Mouse (Mus musculus): ENCODE data around the gene Csf2. TPM values are rescaled to one million over a fixed set of nuclear protein-coding genes. Genes with fewer than 3 reads are reported as not detected.

Csf2 gene
- polyA plus RNA-seq, 1 experiment from 2014 or later, result not detected

DNA sequence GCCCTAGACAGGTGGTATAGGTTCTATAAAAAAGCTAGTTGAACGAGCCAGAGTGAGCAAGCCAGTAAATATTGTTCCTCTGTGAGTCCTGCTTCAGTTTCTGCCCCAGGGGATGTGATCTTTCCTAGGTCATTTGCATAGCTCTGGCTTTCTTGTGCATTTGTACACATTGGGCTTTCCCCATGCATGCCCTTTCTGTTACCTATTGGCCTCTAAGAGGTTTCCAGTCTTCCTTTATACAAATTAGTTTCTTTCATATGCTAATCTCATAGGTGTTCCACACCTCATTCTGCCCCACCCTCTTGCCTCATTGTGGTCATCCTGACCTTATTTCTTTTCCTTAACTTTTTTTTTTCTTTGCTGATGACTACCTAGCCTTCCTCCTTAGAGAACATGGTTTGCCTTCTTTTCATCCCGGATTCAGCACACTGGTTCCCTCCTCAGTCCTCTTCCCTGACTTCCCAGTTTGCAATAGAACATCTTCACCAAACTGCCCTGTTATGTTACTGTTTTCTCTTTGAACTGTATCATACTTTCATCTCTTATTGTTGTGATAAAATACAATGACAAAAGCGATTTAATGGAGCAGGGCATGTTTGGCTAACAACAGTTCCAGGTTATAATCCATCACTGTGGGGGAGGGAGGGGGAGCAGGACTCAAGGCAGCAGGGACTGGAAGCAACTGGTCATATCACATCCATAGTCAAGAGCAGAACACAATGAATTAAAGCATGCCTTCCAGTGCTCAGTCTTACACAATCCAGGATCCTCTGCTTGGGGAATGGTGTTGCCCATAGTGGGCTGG is 47.4 kb downstream of the Csf2 start:
- no peaks in the 10 kb centered on the region for H3K36me3 ChIP-seq
- ATAC-seq (replicated peaks; ENCODE audit: low FRiP score), result no peak
- no peak overlapping the region for H3K27ac ChIP-seq
- no peak overlapping the region for H3K9ac ChIP-seq
- no peaks in the 10 kb centered on the region for H3K9me3 ChIP-seq (replicated peaks)
- no peaks in the 10 kb centered on the region for H3K27me3 ChIP-seq
- no peaks in the 10 kb centered on the region for H3K4me1 ChIP-seq
- no peak overlapping the region for H3K4me3 ChIP-seq (replicated peaks)
- H3K4me2 ChIP-seq, result no peak overlapping the region
- WGBS, result 61% methylated on average over 3 of the region's 3 CpGs

- Histone ChIP-seq H3K9ac (no peak overlapping the region), H3K27ac (no peak overlapping the region), H3K4me3 (replicated peaks) (no peak overlapping the region), H3K36me3 (no peaks in the 10 kb centered on the region), H3K9me3 (replicated peaks) (no peaks in the 10 kb centered on the region), H3K27me3 (no peaks in the 10 kb centered on the region), H3K4me1 (no peaks in the 10 kb centered on the region), H3K4me2 (no peak overlapping the region)
- WGBS, result 86% methylated on average over 5 of the region's 5 CpGs
- no peak for ATAC-seq (replicated peaks; ENCODE audit: low FRiP score)
These were observed 48.1 kb downstream of the Csf2 start for GRCm38 (mm10) chr11:54201287-54201773.

Other genes starting within 250 kb of the Csf2 start
- 1.4 and 1.9 TPM in 2 replicates for gene Slc22a4, start 221.6 kb downstream of the Csf2 start, polyA plus RNA-seq (2015; fragmentation: Nextera tagmentation; extraction: Ambion mirVana)
- gene Pdlim4, start 180.7 kb downstream of the Csf2 start, polyA plus RNA-seq (2015; fragmentation: Nextera tagmentation; extraction: Ambion mirVana), result 47.1 and 53.2 TPM in 2 replicates
- gene P4ha2, start 149.6 kb downstream of the Csf2 start, polyA plus RNA-seq (2015; fragmentation: Nextera tagmentation; extraction: Ambion mirVana), result 36.6 and 44.5 TPM in 2 replicates
- not detected in 2 replicates for gene Il3, start 17.6 kb upstream of the Csf2 start, polyA plus RNA-seq (2015; fragmentation: Nextera tagmentation; extraction: Ambion mirVana)
- 0.70 and 0.89 TPM in 2 replicates for gene Acsl6, start 54.1 kb upstream of the Csf2 start, polyA plus RNA-seq (2015; fragmentation: Nextera tagmentation; extraction: Ambion mirVana)
- not detected in 2 replicates for gene Meikin, start 121.0 kb upstream of the Csf2 start, polyA plus RNA-seq (2015; fragmentation: Nextera tagmentation; extraction: Ambion mirVana)
- 9.5 and 9.8 TPM in 2 replicates for gene Fnip1, start 188.5 kb upstream of the Csf2 start, polyA plus RNA-seq (2015; fragmentation: Nextera tagmentation; extraction: Ambion mirVana)

Data from kidney, embryonic 15.5 days (tissue).